In genomic region chr5:144258131-144258611, GRCm38 (mm10) we compare ENCODE assay signal across 8 mouse cellular contexts. TPM values are rescaled to one million over a fixed set of nuclear protein-coding genes. Genes with fewer than 3 reads are reported as not detected.
DNase-seq lines count a peak whose midpoint lies in the region; ATAC-seq lines count a peak whose summit lies in the region.

No protein-coding gene starts in this region.

- H3K36me3 ChIP-seq in embryonic facial prominence, embryonic 13.5 days: peaks cover 21% of the 10 kb centered on the region
- peaks cover 37% of the 10 kb centered on the region for H3K36me3 ChIP-seq in heart, embryonic 13.5 days
- H3K36me3 ChIP-seq in kidney, embryonic 15.5 days: peaks cover 33% of the 10 kb centered on the region

- peaks cover 65% of the 10 kb centered on the region for H3K4me1 ChIP-seq in embryonic facial prominence, embryonic 13.5 days
- peaks cover 75% of the 10 kb centered on the region for H3K4me1 ChIP-seq in heart, embryonic 13.5 days
- peaks cover 74% of the 10 kb centered on the region for H3K4me1 ChIP-seq in kidney, embryonic 15.5 days

- peak overlapping the region; percentile 77 for H3K4me2 ChIP-seq in embryonic facial prominence, embryonic 13.5 days
- H3K4me2 ChIP-seq in heart, embryonic 13.5 days: peak overlapping the region; percentile 94
- peak overlapping the region; percentile 73 for H3K4me2 ChIP-seq in kidney, embryonic 15.5 days

- H3K9ac ChIP-seq in embryonic facial prominence, embryonic 13.5 days: peak overlapping the region; percentile 95
- peak overlapping the region; percentile 100 for H3K9ac ChIP-seq in heart, embryonic 13.5 days
- peak overlapping the region; percentile 94 for H3K9ac ChIP-seq in kidney, embryonic 15.5 days

- ATAC-seq in embryonic facial prominence, embryonic 13.5 days (ENCODE audit: insufficient number of reproducible peaks, insufficient read depth, low FRiP score, low TSS enrichment, low read depth): no peak
- ATAC-seq in heart, embryonic 13.5 days (ENCODE audit: extremely low read depth, insufficient number of reproducible peaks, low FRiP score, low TSS enrichment): no peak
- ATAC-seq in kidney, embryonic 15.5 days (replicated peaks; ENCODE audit: low FRiP score): no peak
- no peak for ATAC-seq in megakaryocyte-erythroid progenitor cell, adult 5-6 weeks (replicated peaks; ENCODE audit: low FRiP score, low TSS enrichment, poor library complexity, severe bottlenecking)

- H3K4me3 ChIP-seq in embryonic facial prominence, embryonic 13.5 days: peak overlapping the region; percentile 95
- peak overlapping the region; percentile 98 for H3K4me3 ChIP-seq in heart, embryonic 13.5 days
- peak overlapping the region; percentile 95 for H3K4me3 ChIP-seq in kidney, embryonic 15.5 days (replicated peaks)

- no peaks in the 10 kb centered on the region for H3K9me3 ChIP-seq in embryonic facial prominence, embryonic 13.5 days
- no peaks in the 10 kb centered on the region for H3K9me3 ChIP-seq in heart, embryonic 13.5 days
- no peaks in the 10 kb centered on the region for H3K9me3 ChIP-seq in kidney, embryonic 15.5 days (replicated peaks)

- peak overlapping the region; percentile 87; the same call in 1 of the 2 replicates for H3K27ac ChIP-seq in embryonic facial prominence, embryonic 13.5 days
- peak overlapping the region; percentile 97 for H3K27ac ChIP-seq in heart, embryonic 13.5 days (replicated peaks)
- peak overlapping the region; percentile 97; the same call in 1 of the 2 replicates for H3K27ac ChIP-seq in kidney, embryonic 15.5 days

- no peaks in the 10 kb centered on the region for H3K27me3 ChIP-seq in embryonic facial prominence, embryonic 13.5 days
- no peaks in the 10 kb centered on the region for H3K27me3 ChIP-seq in heart, embryonic 13.5 days (replicated peaks)
- no peaks in the 10 kb centered on the region for H3K27me3 ChIP-seq in kidney, embryonic 15.5 days

- DNase-seq in embryo, embryonic 10.5 days (ENCODE audit: low spot score): peak; percentile 20
- no peak for DNase-seq in embryo, embryonic 11 days
- peak; percentile 74 for DNase-seq in lung, postnatal 36 days
- DNase-seq in ovary, adult 18-20 months (ENCODE audit: low spot score): no peak

- 31% methylated on average over 14 of the region's 14 CpGs for WGBS in embryonic facial prominence, embryonic 13.5 days
- 24% methylated on average over 14 of the region's 14 CpGs for whole genome bisulfite sequencing in heart, embryonic 13.5 days
- 18% methylated on average over 14 of the region's 14 CpGs for WGBS in kidney, embryonic 15.5 days

RNA-seq across cellular contexts. Expression of gene Bri3, which starts 13.9 kb away (rescaled TPM):
- polyA plus RNA-seq in embryonic facial prominence, embryonic 13.5 days (2015; fragmentation: Nextera tagmentation; extraction: Ambion mirVana): 99.4 and 113 TPM in 2 replicates
- 126 and 137 TPM in 2 replicates for polyA plus RNA-seq in heart, embryonic 13.5 days (2015; fragmentation: Nextera tagmentation; extraction: Ambion mirVana)
- polyA plus RNA-seq in kidney, embryonic 15.5 days (2015; fragmentation: Nextera tagmentation; extraction: Ambion mirVana): 123 and 129 TPM in 2 replicates
- total RNA-seq in megakaryocyte-erythroid progenitor cell, adult 5-6 weeks (2014; fragmentation: Nextera tagmentation): 29.3 and 44.6 TPM in 2 replicates
- total RNA-seq in megakaryocyte-erythroid progenitor cell, adult 5-6 weeks (2017): 11.2 and 17.9 TPM in 2 replicates

RNA-seq across cellular contexts. Expression of gene Tecpr1, which starts 34.8 kb away (rescaled TPM):
- 23.0 and 26.1 TPM in 2 replicates for polyA plus RNA-seq in embryonic facial prominence, embryonic 13.5 days (2015; fragmentation: Nextera tagmentation; extraction: Ambion mirVana)
- 14.7 and 15.3 TPM in 2 replicates for polyA plus RNA-seq in heart, embryonic 13.5 days (2015; fragmentation: Nextera tagmentation; extraction: Ambion mirVana)
- polyA plus RNA-seq in kidney, embryonic 15.5 days (2015; fragmentation: Nextera tagmentation; extraction: Ambion mirVana): 22.4 and 23.6 TPM in 2 replicates
- total RNA-seq in megakaryocyte-erythroid progenitor cell, adult 5-6 weeks (2014; fragmentation: Nextera tagmentation): 3.8 and 9.4 TPM in 2 replicates
- 1.7 and 5.1 TPM in 2 replicates for total RNA-seq in megakaryocyte-erythroid progenitor cell, adult 5-6 weeks (2017)

Comparison
In these comparisons a context has a peak if more than half of its experiments do, and no peak if none do; other contexts are left out.
1. DNase-seq: peak in embryo, embryonic 10.5 days (single experiment) and lung, postnatal 36 days (single experiment); none in embryo, embryonic 11 days (single experiment) and ovary, adult 18-20 months (single experiment).
2. Peak in every context shown above with its lines, with median percentiles within 50 percentile points of each other: H3K27ac ChIP-seq, H3K4me2 ChIP-seq, H3K4me3 ChIP-seq and H3K9ac ChIP-seq.